Mouse (Mus musculus) heart, adult 18-20 months (tissue): ENCODE measurements at regions not wholly inside any gene's neighbourhood (a gene's known extent, or its start where the extent isn't known, plus 50 kb on each side); places are given as distances from the start of the nearest gene placed in this dataset.

ENCODE experiments used
- DNase-seq, 2 experiments: peaks; one replicate each; pipeline ENCODE4 v3.0.0; 2021 to 2022; ENCODE audit warnings: mixed read lengths in 1 of 2

DNA sequence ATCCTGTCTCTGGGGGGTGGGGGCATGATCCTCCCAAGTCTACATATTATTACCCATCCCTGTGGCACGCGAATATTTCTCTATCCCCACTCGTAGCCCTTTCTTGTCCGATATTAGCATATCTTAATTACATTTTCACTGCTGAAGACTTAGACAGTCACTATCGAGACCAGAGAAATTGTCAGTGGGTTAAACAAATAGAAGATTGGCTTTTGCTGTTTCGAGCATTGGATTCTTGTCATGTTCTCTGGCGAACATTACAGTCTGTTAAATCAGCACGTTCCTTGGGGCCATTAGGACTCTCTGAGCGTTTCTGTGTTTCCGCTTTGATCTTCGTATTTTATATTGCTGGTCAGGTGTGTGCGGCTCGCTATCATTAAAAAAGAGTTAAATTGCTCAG lies 129.6 kb upstream of the Psmd7 start:
- no peak for DNase-seq

DNA sequence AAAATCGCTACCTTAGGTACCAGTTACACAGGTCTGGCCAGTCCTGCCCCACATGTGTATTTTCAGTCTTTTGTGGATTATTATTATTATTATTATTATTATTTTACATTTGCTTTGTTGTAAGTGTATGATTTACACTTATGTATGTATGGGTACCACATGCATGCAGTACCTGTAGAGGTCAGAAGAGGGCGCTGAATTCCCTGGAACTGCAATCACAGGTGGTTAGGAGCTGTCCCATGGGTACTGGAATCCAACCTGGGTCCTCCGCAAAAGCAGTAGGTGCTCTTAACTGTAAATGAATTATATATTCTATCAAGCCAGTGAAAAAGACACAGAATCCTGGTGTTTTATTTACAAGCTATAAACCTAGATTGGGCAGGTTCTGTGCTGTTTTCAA lies 131.4 kb upstream of the Psmd7 start:
- no peak for DNase-seq

DNA sequence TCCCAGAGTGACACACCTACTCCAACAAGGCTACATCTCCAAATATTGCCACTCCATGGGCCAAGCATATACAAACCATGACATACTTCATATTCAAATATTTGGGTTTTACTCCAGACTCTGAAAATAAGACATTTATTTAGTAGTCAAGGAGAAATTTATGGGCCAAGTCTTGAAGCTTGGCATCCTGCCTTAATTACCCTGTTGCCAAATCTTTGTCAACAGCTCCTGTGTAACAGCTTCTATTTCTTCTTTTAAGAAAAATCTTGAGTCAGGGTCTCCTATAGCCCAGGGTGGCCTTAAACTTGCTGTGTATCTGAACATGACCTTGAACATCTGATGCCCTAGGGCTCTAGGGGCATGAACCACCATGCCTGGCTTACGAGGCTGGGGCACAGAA lies 138.5 kb upstream of the Psmd7 start:
- DNase-seq = no peak

DNA sequence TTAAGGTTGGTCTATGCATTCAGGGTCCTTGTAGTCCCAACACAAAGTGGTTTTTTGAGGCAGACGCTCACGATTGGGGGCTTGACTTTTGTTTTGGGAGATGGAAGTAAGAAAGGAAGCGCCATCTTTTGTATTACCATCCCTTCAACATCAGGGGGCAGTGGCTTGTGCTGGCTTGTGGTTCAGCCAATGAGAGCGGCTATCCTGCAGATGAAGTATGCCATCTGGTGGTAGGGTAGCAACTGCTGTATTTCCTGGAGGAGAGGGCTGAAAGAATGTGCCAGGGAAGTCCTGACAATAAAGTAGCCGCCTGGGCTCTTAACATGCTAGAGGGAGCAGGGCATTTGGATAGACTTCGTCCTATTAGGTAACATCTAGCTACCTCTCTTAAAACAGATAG lies 139.0 kb upstream of the Psmd7 start:
- DNase-seq = no peak

DNA sequence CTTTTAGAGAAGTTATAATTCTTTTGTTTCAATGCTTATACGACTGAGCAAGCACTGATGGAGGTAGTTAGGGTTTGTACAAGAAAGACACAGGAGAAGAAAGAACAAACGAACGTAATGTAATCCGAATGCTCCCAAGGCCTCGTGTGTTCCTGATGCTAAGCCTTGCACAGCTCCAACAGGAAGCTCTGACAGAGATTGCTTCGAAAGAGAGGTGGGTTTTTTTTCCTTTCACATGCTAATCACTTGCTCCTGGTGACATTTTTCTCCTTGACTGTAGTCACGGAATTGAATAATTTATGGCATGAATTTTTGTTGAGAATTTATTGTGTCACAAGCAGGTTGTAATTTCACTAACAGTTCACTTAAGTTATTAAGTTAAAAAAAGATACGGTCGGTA lies 150.8 kb upstream of the Psmd7 start:
- DNase-seq = no peak

DNA sequence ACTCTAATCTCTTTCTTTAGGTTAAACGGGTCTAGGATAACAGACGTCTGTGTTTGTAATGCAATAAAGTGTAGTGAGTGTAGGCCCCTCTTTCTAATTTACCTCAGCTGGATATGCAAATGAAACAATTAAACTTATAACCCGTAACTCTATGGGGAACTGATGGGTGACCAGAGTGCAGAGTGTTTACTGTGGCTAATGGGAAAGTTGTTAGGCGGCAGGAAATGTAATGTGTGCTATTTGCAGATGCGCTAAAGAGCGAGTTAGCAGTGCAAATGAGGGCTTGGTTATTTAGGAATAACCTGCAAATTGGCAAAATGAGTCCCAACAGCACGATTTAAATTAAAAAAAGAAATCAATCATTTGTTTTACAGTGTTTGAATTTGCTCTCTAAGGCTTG lies 168.8 kb upstream of the Psmd7 start:
- no peak for DNase-seq

DNA sequence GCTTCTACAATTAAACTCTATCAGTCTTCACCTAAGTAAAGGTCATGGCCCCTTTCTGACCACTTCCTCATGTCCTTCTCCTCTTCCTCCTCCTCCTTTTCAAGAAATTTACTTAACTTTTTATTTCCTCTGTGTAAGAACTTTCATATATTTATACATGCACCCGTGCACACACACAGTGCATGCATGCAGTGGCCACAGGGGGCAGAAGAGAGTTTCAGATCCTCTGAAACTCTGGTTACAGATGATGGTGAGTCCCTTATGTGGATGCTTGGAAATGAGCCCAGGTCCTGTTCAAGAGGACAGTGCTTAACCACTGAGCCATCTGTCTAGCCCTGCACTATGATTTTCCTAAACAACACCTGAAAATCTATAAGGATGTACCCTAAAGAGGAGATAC lies 170.4 kb upstream of the Psmd7 start:
- DNase-seq = no peak

DNA sequence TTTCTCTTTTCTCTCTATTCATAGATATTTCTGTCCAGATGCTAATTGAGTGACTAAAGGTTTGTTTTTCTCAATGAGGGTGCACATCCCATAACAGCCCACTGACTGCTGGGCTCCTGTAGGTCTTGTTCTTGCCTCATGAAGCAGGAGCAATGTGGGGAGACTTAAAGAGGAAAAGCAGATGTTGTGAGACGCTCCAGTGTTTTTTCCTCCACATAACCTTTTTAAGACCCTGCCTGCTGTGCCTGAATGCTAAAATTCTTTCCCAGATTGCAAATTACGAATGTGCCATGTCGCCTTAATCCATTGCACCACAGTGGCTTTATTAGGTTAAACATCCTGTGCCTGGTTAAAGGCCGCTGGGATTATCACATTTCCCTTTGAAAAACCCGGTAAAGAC lies 165.5 kb upstream of the Zfhx3 start:
- DNase-seq = no peak

DNA sequence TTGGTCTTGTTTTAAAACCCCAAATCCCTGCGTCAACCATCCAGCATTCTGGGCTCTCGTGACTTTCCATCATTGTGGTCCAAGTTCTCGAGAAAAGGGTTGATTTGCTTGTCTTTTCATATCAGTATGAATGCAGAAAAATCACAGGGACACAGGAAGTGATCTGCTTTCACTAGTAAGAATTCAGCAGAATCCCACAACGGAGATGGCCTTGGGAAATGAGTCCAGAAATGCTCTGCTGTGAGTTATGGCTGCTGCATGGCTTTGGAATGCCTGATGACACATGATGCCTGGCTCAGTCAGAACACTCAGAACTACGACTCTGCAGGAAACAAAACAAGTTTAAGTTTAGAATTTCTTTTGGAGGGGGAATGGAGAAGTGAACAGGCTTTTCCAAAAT lies 156.7 kb upstream of the Zfhx3 start:
- no peak for DNase-seq

DNA sequence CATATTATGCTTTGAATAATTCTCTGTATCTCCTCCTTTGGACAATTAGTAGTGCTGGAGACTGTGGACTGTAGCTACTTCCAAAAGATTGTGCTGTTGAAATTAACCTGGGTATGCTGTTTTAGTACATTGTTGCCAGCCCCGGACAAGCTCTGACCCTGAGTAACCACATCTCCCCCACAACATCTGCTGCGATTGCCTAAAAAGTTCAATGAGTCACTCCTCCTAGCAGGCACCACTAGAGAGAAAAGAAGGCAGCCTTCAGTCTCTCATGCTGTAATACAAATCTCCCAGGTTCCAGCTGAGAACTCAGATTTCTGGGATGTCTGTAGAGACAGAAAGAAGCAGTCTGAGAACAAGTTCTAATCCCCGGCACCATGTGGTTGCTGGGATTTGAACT lies 150.2 kb upstream of the Zfhx3 start:
- peak in 1 of 2 experiments; percentile 4 for DNase-seq

DNA sequence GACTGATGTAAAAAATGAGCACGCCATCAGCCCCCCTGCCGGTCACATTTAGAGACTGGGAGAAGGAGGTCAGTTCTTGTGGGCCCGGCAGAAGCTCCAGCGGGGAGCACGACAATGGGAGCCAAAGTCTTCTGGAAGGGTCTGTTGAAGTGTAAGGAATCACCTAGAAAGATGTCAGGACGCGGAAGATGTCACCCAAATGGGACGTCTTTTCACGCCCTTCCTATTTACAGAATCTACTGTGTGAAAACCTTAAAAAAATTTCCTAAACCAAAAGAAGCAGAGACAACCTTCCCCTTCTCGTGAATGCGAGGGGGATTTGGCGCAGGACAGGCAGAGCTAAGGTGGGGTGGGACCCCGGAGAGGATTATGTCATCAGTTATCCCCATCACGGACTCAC lies 127.5 kb upstream of the Zfhx3 start:
- no peak for DNase-seq

DNA sequence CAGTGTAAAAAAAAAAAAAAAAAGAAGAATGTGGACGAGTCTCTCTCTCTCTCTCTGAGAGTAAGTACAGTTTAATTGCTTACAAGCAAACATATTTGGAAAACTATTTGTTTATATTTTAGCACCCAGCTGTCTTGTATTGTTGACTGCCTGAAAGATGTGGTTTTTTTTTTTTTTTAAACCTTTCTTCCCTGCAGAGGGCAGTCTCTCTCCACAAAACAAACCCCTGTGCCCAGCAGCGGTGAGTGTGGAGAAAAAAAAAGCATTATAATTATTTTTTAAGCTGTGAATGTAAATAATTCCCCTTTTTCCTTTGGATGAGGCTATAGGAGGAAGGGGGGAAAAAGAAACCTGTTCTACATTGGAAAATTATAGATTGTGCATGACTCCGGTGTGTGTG lies 126.7 kb upstream of the Zfhx3 start:
- no peak for DNase-seq

DNA sequence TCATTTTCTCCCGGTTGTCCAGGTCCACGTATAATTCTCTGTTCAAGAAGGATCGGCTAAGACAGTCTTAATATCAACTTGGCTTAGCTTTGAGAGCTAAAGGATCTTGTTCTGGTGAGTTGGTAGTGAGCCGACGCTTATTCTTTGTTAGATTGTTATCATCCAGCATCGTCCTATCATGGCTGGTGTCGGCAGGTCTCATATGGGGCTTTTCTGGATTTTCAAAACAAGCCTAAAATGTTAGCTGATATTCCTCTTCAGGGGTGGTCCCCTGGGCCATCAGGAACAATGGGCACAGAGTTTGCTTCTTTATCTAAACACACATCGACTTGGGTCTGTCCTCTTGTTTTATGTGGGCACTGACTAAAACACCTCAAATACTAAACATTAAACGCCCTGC lies 124.6 kb upstream of the Zfhx3 start:
- DNase-seq = no peak

DNA sequence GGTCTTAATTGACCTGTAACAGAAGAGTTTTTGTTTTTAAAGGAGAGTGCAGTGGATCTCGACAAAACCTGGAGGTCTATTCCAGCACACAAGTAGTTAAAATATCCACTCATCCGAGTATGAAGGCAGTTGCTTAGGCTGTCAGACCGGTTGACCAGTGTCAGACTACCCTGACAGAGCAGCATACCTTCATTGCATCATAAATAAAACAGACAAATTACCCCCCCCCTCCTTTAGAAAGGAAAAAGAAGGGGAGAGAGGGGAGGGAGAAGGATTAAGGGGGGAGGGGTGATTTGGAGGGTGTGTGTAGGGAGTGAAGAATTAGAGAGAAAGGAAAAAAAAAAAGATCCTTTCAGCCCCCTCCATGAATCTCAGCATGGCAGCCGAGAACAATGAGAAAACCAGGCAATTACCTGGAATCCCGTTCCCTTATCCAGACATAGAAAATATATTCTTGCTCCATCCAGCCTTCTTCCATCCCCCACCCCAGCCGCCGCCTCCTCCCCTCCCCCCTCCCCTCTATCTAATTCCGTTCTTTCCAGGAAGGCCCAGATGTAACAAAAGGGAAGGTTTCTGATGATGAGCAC lies 122.2 kb upstream of the Zfhx3 start:
- no peak for DNase-seq

DNA sequence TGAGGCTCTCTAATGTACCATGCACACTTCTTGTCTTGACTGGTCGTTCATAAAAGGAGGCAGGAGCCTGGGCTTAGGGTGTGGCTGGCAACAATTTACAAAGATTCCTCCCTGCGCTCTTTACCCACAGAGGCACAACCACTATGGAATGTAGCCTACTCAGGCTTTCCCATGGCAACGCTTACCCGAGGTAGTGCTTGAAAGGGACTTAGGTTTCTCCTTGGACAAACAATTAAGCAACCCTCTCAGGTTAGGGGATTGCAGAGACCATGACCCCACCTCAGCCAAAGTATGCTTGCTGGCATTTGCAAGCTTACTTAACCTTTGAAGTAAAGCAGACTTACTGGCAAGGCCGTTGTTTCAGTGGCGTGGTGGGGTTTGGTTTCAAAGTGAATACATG lies 120.9 kb upstream of the Zfhx3 start:
- DNase-seq = no peak

DNA sequence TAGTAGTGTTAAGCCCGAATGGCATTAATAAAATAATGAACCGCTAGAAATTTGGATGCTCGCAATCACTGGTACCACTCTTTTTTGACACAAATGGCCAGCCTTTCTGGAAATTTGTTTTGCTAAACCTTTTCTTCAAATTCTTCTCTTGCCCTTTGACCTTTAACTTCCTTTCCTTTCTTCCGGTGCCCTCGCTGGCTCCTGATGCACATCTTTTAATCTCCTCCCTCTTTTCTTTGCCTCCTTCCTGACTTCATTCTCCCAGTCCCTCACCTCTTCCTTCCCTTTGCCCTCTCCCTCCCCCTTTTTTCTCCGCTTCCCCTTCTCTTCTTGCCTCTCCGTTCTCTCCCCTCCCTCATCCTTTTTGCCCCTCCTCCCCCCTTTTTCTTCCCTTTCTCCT lies 118.3 kb upstream of the Zfhx3 start:
- DNase-seq = no peak

DNA sequence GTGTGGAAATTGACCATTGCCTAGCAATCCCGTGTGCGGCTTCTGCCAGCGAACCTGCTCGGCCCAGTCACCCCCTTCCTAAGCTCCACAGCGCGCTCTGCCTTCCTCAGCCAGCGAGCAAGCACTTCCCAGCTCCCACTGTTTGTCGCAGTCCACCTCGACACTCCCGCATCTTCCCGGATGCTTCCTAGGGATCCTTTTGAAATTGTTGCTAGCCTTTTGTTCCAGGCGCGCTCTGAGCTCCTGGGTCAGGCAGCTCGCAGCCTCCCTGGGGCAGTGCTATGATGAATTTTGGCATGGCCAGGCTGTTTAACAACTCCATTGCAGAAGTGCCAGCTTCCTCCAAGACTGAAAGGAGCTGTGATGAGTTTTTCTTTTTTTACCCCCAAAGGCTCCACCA lies 117.8 kb upstream of the Zfhx3 start:
- no peak for DNase-seq

DNA sequence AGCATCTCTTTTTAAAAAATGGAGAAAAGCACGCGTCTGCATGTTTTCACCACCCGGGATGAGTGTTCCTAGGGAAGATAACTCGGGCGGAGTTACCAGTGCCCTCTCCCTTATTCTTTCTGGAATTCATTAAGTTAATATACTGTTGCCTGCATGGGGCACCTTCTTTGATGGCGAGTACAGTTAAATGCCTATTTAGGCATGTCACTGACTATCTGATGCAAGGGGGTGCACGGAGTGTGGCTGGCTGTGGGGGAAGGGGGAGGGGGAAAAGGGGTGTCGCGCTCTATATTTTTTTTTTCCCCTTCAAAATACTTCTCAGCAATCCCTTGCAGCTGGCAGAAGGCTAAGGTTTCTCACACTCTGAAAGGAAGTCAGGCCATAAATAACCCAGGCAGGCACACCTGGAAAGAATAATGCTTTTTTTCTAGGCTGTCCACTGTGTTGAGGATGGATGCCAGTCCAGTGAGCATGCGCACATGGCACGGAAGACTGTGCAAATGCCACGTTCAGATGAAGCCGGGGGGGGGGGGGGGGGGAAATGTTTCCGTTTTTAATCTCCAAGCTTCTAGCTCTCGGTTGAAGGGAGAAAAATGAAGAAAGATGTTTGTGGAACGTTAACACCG lies 114.8 kb upstream of the Zfhx3 start:
- DNase-seq = no peak

DNA sequence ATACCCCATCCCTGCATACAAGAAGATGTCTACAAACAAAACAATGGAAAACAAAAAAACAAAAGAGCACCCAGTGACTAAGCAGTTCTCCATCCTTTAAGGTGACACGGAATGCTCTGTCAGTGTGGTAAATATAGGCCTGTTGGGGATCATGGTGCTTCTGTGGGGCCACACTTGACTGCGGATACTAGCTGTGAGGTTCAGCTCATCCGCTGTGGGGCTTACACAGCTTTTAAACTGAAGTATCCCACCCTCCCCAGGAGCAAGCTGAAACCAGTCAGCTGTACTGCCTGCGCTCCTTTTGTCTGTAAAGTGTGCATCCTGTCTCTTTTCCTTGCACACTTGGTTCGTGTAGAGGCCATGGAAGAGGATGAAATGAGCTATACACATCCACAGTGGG lies 113.9 kb upstream of the Zfhx3 start:
- DNase-seq = no peak

DNA sequence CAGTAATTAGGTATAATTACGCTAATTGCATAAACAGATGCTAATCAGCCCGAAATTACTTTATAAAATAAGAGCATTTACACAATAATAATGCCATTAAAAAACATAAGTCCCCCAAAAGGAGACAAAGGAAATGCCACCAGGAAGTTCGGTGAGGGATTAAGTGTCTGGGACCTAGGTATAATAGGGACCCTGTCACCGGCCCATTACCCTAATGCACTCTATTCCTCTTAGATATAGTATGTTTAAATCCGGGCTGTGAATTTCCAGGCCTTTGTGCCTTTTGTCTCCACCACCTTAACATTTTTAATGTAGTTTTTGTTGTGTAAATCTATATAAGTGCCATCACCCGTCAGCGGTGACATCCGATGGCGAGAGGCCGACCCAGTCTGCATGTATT lies 109.0 kb upstream of the Zfhx3 start:
- DNase-seq = no peak

DNA sequence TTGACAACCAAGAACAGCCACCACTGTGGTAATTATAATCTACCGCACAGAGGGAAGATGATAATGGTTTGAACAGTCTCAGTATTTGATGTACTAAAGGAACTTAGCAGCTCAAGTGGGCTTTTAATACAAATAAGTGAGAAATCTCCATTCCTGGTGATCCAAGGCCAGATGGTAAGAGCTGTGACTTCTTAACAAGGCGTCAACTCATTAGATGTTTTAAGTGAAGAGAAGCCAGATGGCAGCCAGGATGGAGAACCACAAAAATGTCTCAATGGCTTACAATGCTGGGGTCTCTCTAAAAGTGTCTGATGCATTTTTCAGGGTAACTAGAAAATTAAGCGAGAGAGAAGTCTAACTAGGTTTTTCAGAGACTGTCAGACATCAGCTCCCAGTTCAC lies 96.3 kb upstream of the Zfhx3 start:
- DNase-seq = no peak

DNA sequence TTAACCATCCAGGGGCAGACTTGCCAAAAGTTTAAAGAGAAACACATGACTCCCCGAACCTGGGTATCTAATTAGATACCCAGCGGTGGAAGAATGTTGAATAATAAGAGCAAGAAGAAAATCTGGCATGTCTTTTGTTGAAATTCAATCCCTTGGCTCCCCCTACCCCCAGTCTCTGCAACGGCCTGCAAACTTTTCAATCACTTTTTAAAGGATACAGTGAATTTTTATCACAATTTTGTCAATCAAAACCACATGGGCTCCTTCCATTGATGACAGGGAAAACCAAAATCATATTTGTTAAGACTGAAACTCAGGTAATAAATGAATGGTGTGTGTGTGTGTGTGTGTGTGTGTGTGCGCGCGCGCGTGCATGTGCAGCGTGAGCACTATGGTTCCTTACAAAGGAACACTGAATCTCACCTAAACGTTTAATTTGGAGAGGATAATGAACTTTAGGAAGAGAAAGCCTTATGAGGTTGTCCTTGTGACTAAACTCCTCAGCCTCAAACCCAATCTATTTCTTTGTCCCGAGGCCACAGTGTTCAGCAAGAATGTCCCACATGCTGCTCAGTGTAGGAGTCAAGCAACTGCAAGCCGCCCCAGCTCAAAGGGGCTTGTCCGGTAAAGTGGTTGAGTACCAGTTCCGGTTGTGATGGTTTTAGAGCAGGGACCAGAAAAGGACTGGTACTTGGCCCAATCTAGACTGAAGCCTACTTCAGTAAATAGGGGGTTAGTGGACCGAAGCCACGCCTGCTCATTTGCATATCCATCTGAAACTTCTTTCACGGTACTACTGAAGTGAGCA lies 91.0 kb upstream of the Zfhx3 start:
- DNase-seq = no peak

DNA sequence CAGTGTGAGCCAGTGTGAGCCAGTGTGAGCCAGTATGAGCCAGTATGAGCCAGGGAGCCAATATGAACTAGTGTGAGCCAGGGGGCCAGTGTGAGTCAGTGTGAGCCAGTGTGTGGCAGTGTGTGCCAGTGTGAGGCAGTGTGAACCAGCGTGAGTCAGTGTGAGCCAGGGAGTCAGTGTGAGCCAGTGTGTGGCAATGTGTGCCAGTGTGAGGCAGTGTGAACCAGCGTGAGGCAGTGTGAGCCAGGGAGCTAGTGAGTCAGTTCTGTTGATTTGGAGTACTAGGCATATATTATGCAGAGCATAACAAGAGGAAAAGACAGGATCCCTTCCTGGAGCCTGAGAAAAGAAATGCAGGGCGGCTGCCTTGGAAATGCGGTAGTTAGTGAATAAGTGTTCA lies 82.7 kb upstream of the Zfhx3 start:
- no peak for DNase-seq

DNA sequence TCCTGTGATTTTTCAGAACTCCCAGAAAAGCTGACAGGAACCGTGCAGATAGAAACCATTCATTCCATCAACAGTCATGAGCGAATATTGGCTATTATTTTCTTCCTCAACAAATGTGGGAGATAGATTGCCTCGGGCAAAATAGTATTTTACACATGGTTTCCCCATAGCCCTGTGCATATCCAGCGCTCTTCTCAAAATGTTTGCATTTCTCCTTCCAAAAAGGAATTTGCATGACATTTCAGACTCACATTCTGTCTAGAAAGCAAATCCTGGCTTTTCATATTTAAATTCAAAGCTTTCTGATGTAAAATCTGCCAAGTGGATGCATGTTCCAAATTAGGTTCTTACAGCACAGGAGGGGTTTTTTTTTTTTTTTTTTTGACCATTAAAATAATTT lies 82.2 kb upstream of the Zfhx3 start:
- DNase-seq = no peak
